Mouse (Mus musculus) embryonic fibroblast, embryonic 13.5 days (primary cell): ENCODE measurements around the gene Rad54l. TPM values are rescaled to one million over a fixed set of nuclear protein-coding genes. Genes with fewer than 3 reads are reported as not detected.

Experiments used
- H3K27ac ChIP-seq: 2 replicates; pipeline ENCODE4 v1.5.1; 2012; ENCODE audit warnings: low read length, control low read depth, inconsistent platforms; ENCODE audit not compliant: insufficient read depth
- H3K4me1 ChIP-seq: 2 replicates; pipeline ENCODE4 v1.6.1; 2011; ENCODE audit warnings: low read length; ENCODE audit not compliant: control insufficient read depth, insufficient read depth
- H3K4me3 ChIP-seq: 2 replicates; pipeline ENCODE4 v1.5.1; 2011; ENCODE audit warnings: mild to moderate bottlenecking, control low read depth, low read length; ENCODE audit not compliant: insufficient read depth
- CTCF ChIP-seq: IDR thresholded peaks from 2 replicates; pipeline ENCODE4 v1.5.1; 2011; ENCODE audit warnings: mild to moderate bottlenecking, control low read depth, low read length, moderate library complexity, borderline replicate concordance; ENCODE audit not compliant: insufficient read depth
- POLR2A ChIP-seq: IDR thresholded peaks from 2 replicates; pipeline ENCODE4 v1.6.1; 2011; ENCODE audit warnings: low read depth, mild to moderate bottlenecking, control low read depth, low read length, moderate library complexity
- polyA plus RNA-seq: library from polyadenylated mRNA; stranded (reverse); fragments of >200 nt; gene quantifications from 2 replicates; pipeline ENCODE4 v1.2.4, GENCODE M21; 2011; ENCODE audit warnings: low read depth; ENCODE audit not compliant: missing spikeins, insufficient read length

Rad54l gene
- polyA plus RNA-seq, 1 experiment = 12.9 TPM

- Histone ChIP-seq H3K4me1 (peaks cover 3% of the 10 kb centered on the region; the same call in 1 of the 2 replicates), H3K4me3 (peak overlapping the region; percentile 60), H3K27ac (peak overlapping the region; percentile 93)
- 0 out of 2 replicates have a peak, but pooled peaks have one; percentile 11 for TF ChIP-seq CTCF
- no peak for TF ChIP-seq POLR2A
Measured at GRCm38 (mm10) chr4:116052526-116053293, 70.8 kb downstream of the Rad54l start.

DNA sequence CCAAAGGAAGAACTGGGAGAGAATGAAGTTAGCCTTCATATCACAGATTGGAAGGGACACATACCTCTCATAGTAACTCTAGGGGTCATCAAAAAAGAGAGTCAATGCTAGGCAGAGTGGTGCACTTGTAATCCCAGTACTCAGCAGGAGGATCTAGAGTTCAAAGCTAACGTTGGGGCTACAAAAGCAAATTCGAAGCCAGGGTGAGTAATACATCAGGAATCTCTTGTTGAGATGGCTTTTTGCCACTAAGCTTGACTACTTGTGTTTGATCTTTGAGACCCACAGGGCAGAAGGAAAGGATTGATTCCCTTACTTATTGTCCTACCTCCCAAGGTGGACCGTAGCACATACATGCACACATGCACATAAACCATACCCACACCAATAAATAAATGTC lies 74.3 kb downstream of the Rad54l start:
- Histone ChIP-seq H3K27ac (no peak overlapping the region), H3K4me3 (no peak overlapping the region), H3K4me1 (no peaks in the 10 kb centered on the region; the same call in 1 of the 2 replicates)
- TF ChIP-seq POLR2A (no peak), CTCF (no peak)

DNA sequence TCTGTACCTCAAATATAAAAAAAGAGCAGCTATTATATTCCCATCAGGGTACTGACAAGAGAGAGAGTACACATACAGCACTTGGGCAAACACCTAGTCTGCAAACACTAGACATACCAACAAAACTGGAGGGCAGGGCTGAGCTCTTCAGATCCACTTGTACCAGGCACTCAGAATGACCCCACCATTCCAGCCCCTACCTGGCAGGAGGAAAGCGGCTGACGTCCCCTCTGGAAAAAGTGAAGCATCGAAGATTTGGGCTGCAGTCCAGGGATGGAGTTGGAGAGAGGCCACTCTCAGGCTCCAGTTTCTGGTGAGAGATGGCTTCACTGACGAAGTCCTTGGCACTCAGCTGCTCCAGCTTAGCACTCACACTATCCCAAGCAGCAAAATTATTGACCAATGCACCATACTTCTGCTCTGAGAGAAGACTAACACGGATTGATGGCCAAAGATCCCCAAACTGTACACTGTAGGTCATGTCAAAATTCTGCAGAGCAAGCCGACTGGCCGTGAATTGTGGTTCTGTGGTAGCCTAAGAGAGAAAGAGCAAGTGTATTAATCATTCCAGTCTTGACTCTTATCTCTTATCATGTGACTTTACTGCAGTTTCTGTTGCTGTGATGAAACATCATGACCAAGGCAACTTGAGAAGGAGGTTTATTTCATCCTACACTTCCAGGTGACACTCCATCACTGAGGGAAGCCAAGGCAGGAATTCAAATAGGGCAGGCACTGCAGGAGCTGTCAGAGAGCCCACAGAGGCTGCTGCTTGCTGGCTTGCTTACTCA lies 75.2 kb downstream of the Rad54l start:
- Histone ChIP-seq H3K4me1 (no peaks in the 10 kb centered on the region; the same call in 1 of the 2 replicates), H3K27ac (no peak overlapping the region), H3K4me3 (no peak overlapping the region)
- no peak for TF ChIP-seq POLR2A
- TF ChIP-seq CTCF = no peak

GRCm38 (mm10) chr4:116047681-116048080 lies 75.8 kb downstream of the Rad54l start:
- no peak for TF ChIP-seq POLR2A
- Histone ChIP-seq H3K4me3 (no peak overlapping the region), H3K4me1 (no peaks in the 10 kb centered on the region; the same call in 1 of the 2 replicates), H3K27ac (no peak overlapping the region)

- H3K4me3 ChIP-seq = no peak overlapping the region
- no peak overlapping the region for H3K27ac ChIP-seq
- TF ChIP-seq CTCF = no peak
- TF ChIP-seq POLR2A = no peak
- H3K4me1 ChIP-seq = no peaks in the 10 kb centered on the region
Measured at GRCm38 (mm10) chr4:116046604-116047003, 76.9 kb downstream of the Rad54l start.

Other genes starting within 250 kb of the Rad54l start
- not detected in 2 replicates for gene Kncn, start 239.3 kb downstream of the Rad54l start, polyA plus RNA-seq
- not detected in 2 replicates for gene 6430628N08Rik, start 233.0 kb downstream of the Rad54l start, polyA plus RNA-seq
- not detected in 2 replicates for gene Dmbx1, start 183.8 kb downstream of the Rad54l start, polyA plus RNA-seq
- not detected in 2 replicates for gene Faah, start 105.8 kb downstream of the Rad54l start, polyA plus RNA-seq
- gene Nsun4, start 69.8 kb downstream of the Rad54l start, polyA plus RNA-seq = 13.0 and 17.6 TPM in 2 replicates
- 360 and 404 TPM in 2 replicates for gene Uqcrh, start 48.6 kb downstream of the Rad54l start, polyA plus RNA-seq
- 71.6 and 81.9 TPM in 2 replicates for gene Lrrc41, start 48.4 kb downstream of the Rad54l start, polyA plus RNA-seq
- gene Pomgnt1, start 150 bp upstream of the Rad54l start, polyA plus RNA-seq = 49.5 and 54.4 TPM in 2 replicates
- gene Lurap1, start 27.6 kb upstream of the Rad54l start, polyA plus RNA-seq = 2.5 TPM in 2 replicates
- not detected in 2 replicates for gene Tspan1, start 43.9 kb upstream of the Rad54l start, polyA plus RNA-seq
- not detected in 2 replicates for gene 1700042G07Rik, start 49.7 kb upstream of the Rad54l start, polyA plus RNA-seq
- gene Gm49337, start 49.7 kb upstream of the Rad54l start, polyA plus RNA-seq = 0.62 and 2.7 TPM in 2 replicates
- gene Pik3r3, start 97.9 kb upstream of the Rad54l start, polyA plus RNA-seq = 31.6 and 31.9 TPM in 2 replicates